Mouse (Mus musculus): ENCODE data around the gene Smc3. TPM values are rescaled to one million over a fixed set of nuclear protein-coding genes. Genes with fewer than 3 reads are reported as not detected.

Smc3 gene
- polyA plus RNA-seq (2014; fragmentation: Illumina TruSeq; extraction: RNeasy Lipid Tissue Mini Kit (QIAGEN cat#74804)), result 200 TPM

GRCm38 (mm10) chr19:53599757-53600539 is at the start of gene Smc3:
Gene Smc3 (plus strand): TSS chr19:53600398.

GRCm38 (mm10) chr19:53588968-53589367 is 11.2 kb upstream of the Smc3 start, which contains the start of gene Nutf2-ps1:
Gene Nutf2-ps1 (minus strand): TSS chr19:53589068.

GRCm38 (mm10) chr19:53676718-53677634 is 76.8 kb downstream of the Smc3 start, which contains the start of gene Rbm20:
Gene Rbm20 (plus strand): TSS chr19:53677306.

Other genes starting within 250 kb of the Smc3 start
- not detected for gene Gm10197, start 228.6 kb upstream of the Smc3 start, polyA plus RNA-seq (2014; fragmentation: Illumina TruSeq; extraction: RNeasy Lipid Tissue Mini Kit (QIAGEN cat#74804))
- 111 TPM for gene Smndc1, start 209.8 kb upstream of the Smc3 start, polyA plus RNA-seq (2014; fragmentation: Illumina TruSeq; extraction: RNeasy Lipid Tissue Mini Kit (QIAGEN cat#74804))
- gene Dusp5, start 71.3 kb upstream of the Smc3 start, polyA plus RNA-seq (2014; fragmentation: Illumina TruSeq; extraction: RNeasy Lipid Tissue Mini Kit (QIAGEN cat#74804)), result 4.4 TPM
- 74.9 TPM for gene Nutf2-ps1, start 11.3 kb upstream of the Smc3 start, polyA plus RNA-seq (2014; fragmentation: Illumina TruSeq; extraction: RNeasy Lipid Tissue Mini Kit (QIAGEN cat#74804))
- 2.4 TPM for gene Rbm20, start 76.9 kb downstream of the Smc3 start, polyA plus RNA-seq (2014; fragmentation: Illumina TruSeq; extraction: RNeasy Lipid Tissue Mini Kit (QIAGEN cat#74804))

Data from ovary, adult 10 weeks (tissue).